Mouse (Mus musculus): ENCODE results near the gene Car6.

DNA sequence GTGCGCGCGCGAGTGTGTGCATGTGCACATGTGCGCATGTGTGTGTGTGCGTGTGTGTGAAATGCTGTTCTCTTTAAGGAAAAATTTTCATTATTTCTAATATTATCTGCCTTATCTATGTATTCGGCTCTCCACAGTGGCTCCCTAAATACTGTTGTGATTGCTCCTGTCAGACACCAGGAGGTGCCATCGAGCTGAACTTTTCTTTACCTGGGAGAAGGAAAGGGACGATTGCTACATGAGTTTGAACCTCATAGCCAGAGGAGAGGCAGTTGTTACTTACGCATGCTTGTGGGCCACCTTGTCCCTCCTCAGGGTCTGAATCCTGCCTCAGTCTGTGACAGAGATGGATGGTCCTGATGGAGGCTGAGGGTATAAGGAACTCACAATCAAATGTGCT lies 27.9 kb downstream of the Car6 start:
- TF ChIP-seq CTCF (IDR thresholded peaks at IDR 0.05) (peak; percentile 76), EP300 (IDR thresholded peaks at IDR 0.05) (no peak)
